Mouse (Mus musculus) liver, postnatal 0 days (tissue): Measurements from ENCODE around the gene Hebp2. TPM values are rescaled to one million over a fixed set of nuclear protein-coding genes. Genes with fewer than 3 reads are reported as not detected.

ENCODE experiments used
- ATAC-seq: fragments of 200-750 bp; cut with Nextera tagmentation; 2 replicates; pipeline ENCODE4 v1.8.0; 2017; ENCODE audit warnings: mild to moderate bottlenecking, moderate library complexity
- DNase-seq: peaks from one replicate; pipeline ENCODE4 v3.0.0-alpha.2; 2016
- H3K27ac ChIP-seq: fragments of 300-500 bp; sonication (generic); 2 replicates; pipeline ENCODE4 v1.5.1; 2014; ENCODE audit warnings: antibody characterized with exemption, moderate library complexity, mild to moderate bottlenecking, low read depth
- H3K27me3 ChIP-seq: fragments of 300-500 bp; sonication (generic); 2 replicates; pipeline ENCODE4 v1.6.1; 2014; ENCODE audit warnings: low read length, control low read depth, mixed read lengths; ENCODE audit not compliant: insufficient read depth
- H3K36me3 ChIP-seq: fragments of 300-500 bp; sonication (generic); replicated peaks from 2 replicates; pipeline ENCODE4 v1.6.1; 2014; ENCODE audit warnings: mild to moderate bottlenecking, control low read depth, low read length, moderate library complexity, mixed read lengths; ENCODE audit not compliant: insufficient read depth
- H3K4me1 ChIP-seq: fragments of 300-500 bp; sonication (generic); 2 replicates; pipeline ENCODE4 v1.6.1; 2014; ENCODE audit warnings: antibody characterized with exemption, mild to moderate bottlenecking, control low read depth; ENCODE audit not compliant: insufficient read depth
- H3K4me2 ChIP-seq: fragments of 300-500 bp; sonication (generic); 2 replicates; pipeline ENCODE4 v1.6.1; 2014; ENCODE audit warnings: low read depth, mild to moderate bottlenecking, low read length, moderate library complexity, mixed read lengths
- H3K4me3 ChIP-seq: fragments of 300-500 bp; sonication (generic); 2 replicates; pipeline ENCODE4 v1.5.1; 2014; ENCODE audit warnings: low read depth, low read length
- H3K9ac ChIP-seq: fragments of 300-500 bp; sonication (generic); replicated peaks from 2 replicates; pipeline ENCODE4 v1.6.1; 2014; ENCODE audit warnings: mild to moderate bottlenecking, moderate library complexity
- H3K9me3 ChIP-seq: fragments of 300-500 bp; sonication (generic); 2 replicates; pipeline ENCODE4 v1.6.1; 2016; ENCODE audit warnings: mild to moderate bottlenecking, control low read depth, low read length, mixed read lengths
- CTCF ChIP-seq: sonication (generic); IDR thresholded peaks from 2 replicates; pipeline ENCODE4 v1.5.1; 2016; ENCODE audit warnings: antibody characterized with exemption, low read depth
- EP300 ChIP-seq: IDR thresholded peaks from 2 replicates; pipeline ENCODE4 v1.6.1; 2016; ENCODE audit warnings: antibody characterized with exemption, low read depth, mild to moderate bottlenecking
- WGBS: fragments of 180-500 bp; shearing (Covaris S2); extraction: QIAGEN DNeasy Blood & Tissue Kit; methylation state at CpG from one replicate; pipeline ENCODE4 v1.1.7; 2014; ENCODE audit not compliant: insufficient replicate concordance; 5-methylcytosine and 5-hydroxymethylcytosine counted together
- polyA plus RNA-seq: library from polyadenylated mRNA; unstranded; fragments of >200 nt; fragmentation: Nextera tagmentation; extraction: Ambion mirVana; gene quantifications from 2 replicates; pipeline ENCODE4 v1.2.1, GENCODE M21; 2015

Gene Hebp2
- polyA plus RNA-seq, 1 experiment from 2014 or later: 1.0 TPM

- Histone ChIP-seq H3K27me3 (no peaks in the 10 kb centered on the region), H3K9me3 (no peaks in the 10 kb centered on the region), H3K4me3 (no peak overlapping the region), H3K4me1 (no peaks in the 10 kb centered on the region), H3K4me2 (no peak overlapping the region), H3K9ac (no peak overlapping the region), H3K27ac (no peak overlapping the region), H3K36me3 (0 out of 2 replicates have a peak, but pooled peaks cover 7% of the 10 kb centered on the region)
- TF ChIP-seq EP300: no peak
- ATAC-seq: no peak
- WGBS: 76% methylated on average over 15 of the region's 15 CpGs
- no peak for DNase-seq
These were observed 20.6 kb downstream of the Hebp2 start for GRCm38 (mm10) chr10:18525311-18525710.

- Histone ChIP-seq H3K27ac (no peak overlapping the region), H3K4me1 (no peaks in the 10 kb centered on the region), H3K27me3 (no peaks in the 10 kb centered on the region), H3K36me3 (0 out of 2 replicates have a peak, but pooled peaks cover 7% of the 10 kb centered on the region), H3K9me3 (no peaks in the 10 kb centered on the region), H3K4me3 (no peak overlapping the region), H3K4me2 (no peak overlapping the region), H3K9ac (no peak overlapping the region)
- WGBS: 72% methylated on average over 2 of the region's 2 CpGs
- TF ChIP-seq CTCF (no peak), EP300 (no peak)
- no peak for DNase-seq
- no peak for ATAC-seq
These were observed 23.3 kb downstream of the Hebp2 start for GRCm38 (mm10) chr10:18522556-18522955.

GRCm38 (mm10) chr10:18511496-18511895 lies 34.4 kb downstream of the Hebp2 start:
- Histone ChIP-seq H3K9me3 (no peaks in the 10 kb centered on the region), H3K9ac (no peak overlapping the region), H3K4me1 (peaks cover under 1% of the 10 kb centered on the region; the same call in 1 of the 2 replicates), H3K27me3 (no peaks in the 10 kb centered on the region), H3K4me2 (no peak overlapping the region), H3K27ac (no peak overlapping the region), H3K36me3 (no peaks in the 10 kb centered on the region), H3K4me3 (no peak overlapping the region)
- DNase-seq (no peak), ATAC-seq (no peak)
- 80% methylated on average over 11 of the region's 11 CpGs for WGBS
- TF ChIP-seq CTCF (no peak), EP300 (no peak)

- no peaks in the 10 kb centered on the region for H3K27me3 ChIP-seq
- ATAC-seq (no peak), DNase-seq (no peak)
- H3K4me1 ChIP-seq: peaks cover 5% of the 10 kb centered on the region; the same call in 1 of the 2 replicates
- WGBS: 43% methylated on average over 3 of the region's 3 CpGs
- H3K4me3 ChIP-seq: no peak overlapping the region
- H3K36me3 ChIP-seq: no peaks in the 10 kb centered on the region
- no peak overlapping the region for H3K9ac ChIP-seq
- H3K9me3 ChIP-seq: no peaks in the 10 kb centered on the region
- no peak overlapping the region for H3K4me2 ChIP-seq
- H3K27ac ChIP-seq: no peak overlapping the region
- no peak for TF ChIP-seq EP300
- TF ChIP-seq CTCF: no peak
These were observed 35.2 kb downstream of the Hebp2 start for GRCm38 (mm10) chr10:18510663-18511062.

- no peak overlapping the region for H3K4me3 ChIP-seq
- no peak for DNase-seq
- TF ChIP-seq EP300 (no peak), CTCF (no peak)
- no peak overlapping the region for H3K4me2 ChIP-seq
- 74% methylated on average over 1 of the region's 1 CpGs for WGBS
- H3K9me3 ChIP-seq: no peaks in the 10 kb centered on the region
- no peak overlapping the region for H3K27ac ChIP-seq
- no peaks in the 10 kb centered on the region for H3K36me3 ChIP-seq
- H3K27me3 ChIP-seq: no peaks in the 10 kb centered on the region
- peaks cover 5% of the 10 kb centered on the region; the same call in 1 of the 2 replicates for H3K4me1 ChIP-seq
- no peak overlapping the region for H3K9ac ChIP-seq
- ATAC-seq: no peak
These were observed 37.3 kb downstream of the Hebp2 start for GRCm38 (mm10) chr10:18508586-18508985.

- no peaks in the 10 kb centered on the region for H3K36me3 ChIP-seq
- peaks cover 5% of the 10 kb centered on the region; the same call in 1 of the 2 replicates for H3K4me1 ChIP-seq
- TF ChIP-seq EP300: no peak
- TF ChIP-seq CTCF: no peak
- no peaks in the 10 kb centered on the region for H3K27me3 ChIP-seq
- 79% methylated on average over 2 of the region's 2 CpGs for WGBS
- no peak for ATAC-seq
- no peak overlapping the region for H3K27ac ChIP-seq
- H3K4me2 ChIP-seq: no peak overlapping the region
- DNase-seq: no peak
- H3K9me3 ChIP-seq: no peaks in the 10 kb centered on the region
- H3K4me3 ChIP-seq: no peak overlapping the region
- no peak overlapping the region for H3K9ac ChIP-seq
These were observed 37.9 kb downstream of the Hebp2 start for GRCm38 (mm10) chr10:18507869-18508473.
